Mouse (Mus musculus): ENCODE results near the gene Ufl1.
"Not testable (repeated sequence)": the region's sequence is repeated elsewhere in the genome, so short reads cannot be mapped to it uniquely, and the experiment has no call there.

The Ufl1 gene

GRCm38 (mm10) chr4:25281671-25282038 lies at the start of gene Ufl1:
Gene Ufl1, minus strand, starts transcription at chr4:25281821.
- DNase-seq (ENCODE audit: low spot score in 2 of 2), result peak; percentile 93 to 97

DNA sequence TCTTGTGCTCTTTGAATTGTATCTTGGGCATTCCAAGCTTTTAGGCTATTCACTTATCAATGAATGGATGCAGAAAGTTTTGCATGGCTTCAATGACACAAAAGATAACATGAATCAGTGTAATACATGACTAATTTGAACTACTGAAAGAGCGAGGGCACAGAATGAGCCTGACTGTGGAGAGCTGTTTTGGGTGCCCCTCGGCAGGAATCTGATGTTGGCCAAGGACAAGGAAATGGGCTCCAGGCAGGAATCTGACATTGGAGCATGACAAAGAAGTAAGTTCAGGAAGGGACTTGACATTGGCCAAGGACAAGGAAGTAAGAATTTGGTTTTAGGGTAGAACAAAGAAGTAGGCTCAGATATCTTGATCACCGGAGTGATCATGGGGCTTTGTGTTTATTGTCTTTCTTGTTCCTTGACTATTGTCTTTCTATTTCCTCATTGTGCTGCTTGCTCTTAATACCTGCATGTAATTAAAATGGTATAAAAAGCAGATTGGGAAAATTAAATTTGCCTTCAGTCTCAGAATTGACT lies 44.1 kb upstream of the Ufl1 start:
- DNase-seq (ENCODE audit: low spot score in 2 of 2), result no peak

- no peak for DNase-seq (ENCODE audit: low spot score in 2 of 2)
Observed at GRCm38 (mm10) chr4:25322631-25323178, 41.1 kb upstream of the Ufl1 start.

DNA sequence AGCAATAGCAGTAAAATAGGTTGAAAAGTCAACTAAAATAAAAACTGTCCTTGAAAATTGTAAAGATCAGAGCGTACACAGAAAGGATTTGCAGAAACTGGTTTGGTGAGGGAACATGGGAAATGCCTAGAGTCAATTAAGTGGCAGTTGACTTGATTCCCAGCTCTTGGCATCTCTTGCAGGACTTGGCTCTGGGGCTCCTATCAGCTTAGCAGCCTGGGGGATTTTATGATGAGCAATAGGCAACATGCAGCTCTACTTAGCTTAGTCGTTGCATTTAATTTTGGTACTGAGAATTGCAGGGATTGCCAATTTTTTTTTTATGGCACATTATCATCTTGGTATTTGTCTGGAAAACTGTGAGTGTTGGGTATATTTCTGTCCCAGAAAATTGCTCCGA lies 32.1 kb upstream of the Ufl1 start:
- no peak for DNase-seq (ENCODE audit: low spot score in 2 of 2)

- DNase-seq (ENCODE audit: low spot score in 2 of 2), result not testable (repeated sequence)
Observed at GRCm38 (mm10) chr4:25285002-25285401, 3.4 kb upstream of the Ufl1 start.

DNA sequence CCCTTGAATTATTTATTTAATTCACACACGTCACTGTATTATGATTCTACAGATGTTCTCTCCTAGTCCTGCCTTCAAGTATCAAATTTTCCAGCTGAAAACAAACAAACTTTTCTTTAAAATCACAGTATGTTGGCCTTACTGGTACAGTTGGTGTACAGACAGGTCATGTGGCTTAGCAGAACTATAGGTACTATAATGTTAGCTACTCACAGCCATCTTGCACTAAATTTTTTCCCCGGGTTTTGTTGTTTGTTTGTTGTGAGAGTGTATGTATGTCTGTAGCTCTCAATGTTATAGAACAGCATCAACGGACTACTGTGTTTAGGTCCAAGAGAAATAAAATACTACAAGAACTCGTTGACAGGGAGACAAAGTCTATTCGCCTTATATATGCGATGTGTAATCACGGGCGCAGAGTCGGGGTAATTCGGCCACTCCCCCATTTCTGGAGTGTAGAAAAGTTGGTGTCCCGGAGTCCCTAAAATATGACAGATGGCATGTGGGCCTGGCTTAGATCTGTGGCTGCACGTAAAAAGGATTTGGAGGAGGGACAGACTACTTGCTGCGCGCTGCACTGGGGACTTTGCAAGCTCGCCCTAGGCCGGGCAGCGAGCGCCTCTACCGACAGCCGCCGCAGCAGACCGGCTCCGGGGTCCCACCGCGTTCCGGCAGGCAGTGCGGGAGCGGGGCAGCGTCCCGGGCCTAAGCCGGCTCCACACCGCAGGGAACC lies 517 bp downstream of the Ufl1 start:
- DNase-seq (ENCODE audit: low spot score in 2 of 2), result no peak

GRCm38 (mm10) chr4:25272861-25273627 lies 8.6 kb downstream of the Ufl1 start:
- DNase-seq (ENCODE audit: low spot score in 2 of 2), result no peak

- DNase-seq (ENCODE audit: low spot score in 2 of 2), result no peak
Observed at GRCm38 (mm10) chr4:25271926-25272325, 9.7 kb downstream of the Ufl1 start.

DNA sequence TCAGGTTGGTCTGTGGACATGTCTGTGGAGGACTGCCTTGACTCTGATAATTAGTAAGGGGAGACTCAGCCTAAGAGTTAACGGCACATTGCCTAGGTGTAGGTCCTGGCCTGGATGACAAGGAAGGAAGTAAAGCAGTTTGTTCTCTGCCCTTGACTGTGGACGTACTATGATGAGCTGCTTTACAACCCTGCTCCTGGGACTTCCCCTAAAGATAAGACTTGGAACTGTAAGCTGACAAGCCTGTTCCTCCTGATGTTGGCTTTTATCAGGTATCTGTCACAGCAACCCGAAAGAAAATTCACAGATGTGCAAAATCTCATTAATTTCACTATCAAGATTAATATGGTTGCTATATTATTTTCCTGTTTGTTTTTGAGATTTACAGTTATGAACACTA lies 14.5 kb downstream of the Ufl1 start:
- DNase-seq (ENCODE audit: low spot score in 2 of 2), result no peak

DNA sequence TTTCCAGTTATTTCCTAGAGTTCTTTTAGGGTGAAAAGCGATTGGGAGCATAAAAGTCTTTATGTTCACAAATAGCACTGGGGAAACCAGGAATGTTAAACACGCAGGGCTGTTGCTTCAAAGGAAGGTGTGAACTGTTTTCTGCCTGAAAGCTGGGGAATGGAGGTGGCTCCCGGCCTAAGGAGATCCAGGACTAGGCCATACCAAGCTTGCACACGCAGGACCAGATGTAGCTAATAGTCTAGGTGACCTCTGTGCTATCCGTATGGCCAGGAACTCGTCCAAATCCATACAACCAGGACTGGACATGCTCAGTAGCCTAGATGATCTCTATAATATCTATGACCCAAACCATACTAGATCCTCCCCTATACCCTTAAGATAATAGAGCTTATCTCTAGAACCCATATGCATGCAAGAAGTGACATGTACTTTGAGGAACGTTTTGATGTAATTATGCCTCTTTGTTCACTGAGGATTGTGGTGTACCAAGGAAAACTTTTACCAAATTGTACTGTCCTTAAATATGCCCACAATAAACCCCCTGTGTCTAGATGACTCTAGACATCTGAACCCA lies 23.7 kb downstream of the Ufl1 start:
- no peak for DNase-seq (ENCODE audit: low spot score in 2 of 2)

DNA sequence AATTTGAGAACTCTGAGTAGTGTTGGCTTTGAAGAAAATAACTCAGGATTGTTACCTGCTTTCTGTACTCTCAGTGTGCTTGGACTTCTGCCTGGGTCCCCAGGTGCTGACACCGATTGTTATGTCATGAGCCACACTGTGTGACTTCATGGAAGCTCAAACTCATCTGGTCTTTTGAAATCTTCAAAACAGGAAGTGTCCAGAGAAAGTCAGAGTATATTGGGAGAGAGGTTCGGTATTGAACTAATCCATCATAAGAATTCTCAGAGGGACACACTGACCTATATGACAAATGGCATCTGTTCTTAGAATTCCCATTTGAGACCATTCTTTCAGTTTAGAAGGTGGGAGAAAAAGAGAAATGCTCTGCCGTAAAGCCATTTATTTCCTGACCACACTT lies 38.8 kb downstream of the Ufl1 start, which contains the start of gene Fhl5:
Gene Fhl5 (minus strand): TSS at position 101 of the 400 bp plus-strand sequence.
- DNase-seq (ENCODE audit: low spot score in 2 of 2), result no peak

- not testable (repeated sequence) for DNase-seq (ENCODE audit: low spot score in 2 of 2)
Observed at GRCm38 (mm10) chr4:25235663-25236062, 46.0 kb downstream of the Ufl1 start.

DNA sequence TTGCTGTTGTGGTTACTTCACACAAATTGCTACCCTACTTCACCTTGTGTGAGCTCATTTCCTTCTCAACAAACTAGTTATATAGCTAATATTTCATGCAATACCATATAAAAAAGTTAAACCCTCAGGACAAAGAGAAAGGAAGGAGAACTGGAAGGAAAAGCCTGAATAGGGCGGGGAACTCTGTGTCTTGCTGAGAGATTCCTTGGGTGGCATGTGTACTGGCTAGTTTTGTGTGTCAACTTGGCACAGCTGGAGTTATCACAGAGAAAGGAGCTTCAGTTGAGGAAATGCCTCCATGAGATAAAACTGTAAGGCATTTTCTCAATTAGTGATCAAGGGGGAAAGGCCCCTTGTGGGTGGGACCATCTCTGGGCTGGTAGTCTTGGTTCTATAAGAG lies 47.9 kb downstream of the Ufl1 start:
- not testable (repeated sequence) for DNase-seq (ENCODE audit: low spot score in 2 of 2)

DNA sequence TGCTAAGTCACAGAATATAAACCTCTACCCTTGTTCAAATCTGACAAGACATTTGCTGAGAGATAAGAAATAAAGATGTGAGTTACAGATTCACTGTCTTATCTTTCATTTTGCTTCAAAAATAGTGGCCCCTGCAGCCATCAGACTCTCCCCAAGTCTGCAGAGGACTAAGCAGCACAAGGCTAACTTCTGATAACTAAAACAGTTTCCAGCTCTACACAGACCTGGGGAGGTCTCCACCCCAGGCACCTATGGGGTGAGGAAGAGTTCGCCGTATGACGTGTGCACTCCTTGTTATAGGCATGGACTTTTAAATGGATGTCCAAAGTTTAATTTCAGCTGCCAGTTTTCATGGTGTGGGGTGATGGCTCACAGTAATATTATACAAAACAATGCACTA lies 49.1 kb downstream of the Ufl1 start:
- no peak for DNase-seq (ENCODE audit: low spot score in 2 of 2)

DNA sequence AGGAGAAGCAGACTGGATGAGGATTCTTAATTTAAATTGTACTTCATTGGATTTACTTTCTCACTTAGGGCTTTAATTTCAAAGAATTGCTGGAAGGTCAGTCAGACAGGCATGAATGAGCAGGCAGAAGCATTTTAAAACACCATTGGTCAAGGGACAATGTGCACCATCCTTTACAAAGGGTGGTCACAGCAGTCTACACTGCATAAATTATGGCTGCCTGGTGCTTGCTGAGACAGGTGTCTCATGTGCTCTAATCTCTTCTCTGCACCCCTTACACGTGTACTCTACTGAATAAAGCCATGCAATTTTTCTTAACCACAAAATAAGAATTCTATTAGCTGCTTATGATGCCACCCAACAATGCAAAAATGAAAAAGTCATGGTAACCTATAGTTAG lies 54.1 kb downstream of the Ufl1 start:
- no peak for DNase-seq (ENCODE audit: low spot score in 2 of 2)

DNA sequence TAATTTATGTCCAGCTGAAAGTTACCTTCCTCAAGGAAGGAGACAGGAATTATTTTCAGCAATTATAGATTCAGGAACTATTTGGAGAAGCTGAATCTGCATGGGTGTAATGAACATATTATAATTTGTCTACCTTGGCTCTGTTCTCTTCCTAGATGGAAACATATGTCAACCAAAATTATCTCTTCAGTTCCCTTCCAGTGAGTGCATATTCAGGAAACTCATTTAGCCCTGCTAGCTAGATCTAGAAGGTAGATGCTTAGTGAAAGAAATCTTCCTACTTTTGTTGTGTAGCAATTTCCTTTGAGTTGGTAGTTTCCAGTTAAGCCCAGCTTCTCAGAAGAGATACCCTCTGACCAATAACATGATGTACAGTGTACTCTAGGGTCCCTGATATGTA lies 59.7 kb downstream of the Ufl1 start:
- DNase-seq (ENCODE audit: low spot score in 2 of 2), result no peak

DNA sequence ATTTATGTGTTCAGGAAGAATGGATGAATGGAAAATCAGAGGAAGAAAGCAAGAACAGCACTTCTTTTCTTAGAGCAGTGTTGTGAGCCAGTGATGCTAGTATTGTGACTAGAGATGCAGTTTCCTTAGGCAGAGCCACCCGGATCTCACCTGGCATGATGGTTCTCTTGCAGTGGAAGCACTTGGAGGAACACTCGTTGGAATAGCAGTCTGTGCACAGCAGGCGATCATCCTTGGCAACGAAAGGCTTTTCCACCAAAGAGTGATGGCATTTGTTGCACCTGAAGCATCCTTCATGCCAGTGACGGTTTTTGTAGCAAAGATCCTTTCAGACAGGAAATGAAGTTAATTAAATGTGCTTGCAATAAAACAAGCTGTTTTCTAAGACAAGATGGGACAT lies 68.2 kb downstream of the Ufl1 start:
- DNase-seq (ENCODE audit: low spot score in 2 of 2), result no peak

DNA sequence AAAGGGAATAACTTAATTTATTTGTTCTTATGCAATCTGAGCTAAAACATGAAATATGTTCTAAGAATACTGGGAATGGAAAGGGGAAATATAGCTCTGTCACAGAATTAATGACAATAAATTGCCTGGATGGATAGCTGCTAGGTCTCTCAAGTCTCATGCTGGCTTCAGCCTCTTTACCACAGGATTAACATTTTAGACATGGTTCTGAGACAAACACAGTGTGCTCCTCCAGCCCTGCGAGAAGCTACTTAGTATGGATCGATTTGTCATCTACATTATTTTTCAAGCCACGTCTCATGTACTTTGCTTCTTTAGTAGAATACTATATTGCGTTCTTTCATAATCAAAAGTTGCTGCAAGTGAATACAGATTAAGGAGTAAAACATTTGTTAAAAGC lies 75.5 kb downstream of the Ufl1 start:
- DNase-seq (ENCODE audit: low spot score in 2 of 2), result no peak

All from spleen, postnatal 4 days (tissue).